Mouse (Mus musculus): ENCODE results near the gene Rab19. TPM values are rescaled to one million over a fixed set of nuclear protein-coding genes. Genes with fewer than 3 reads are reported as not detected.
"Not testable (repeated sequence)": the region's sequence is repeated elsewhere in the genome, so short reads cannot be mapped to it uniquely, and the experiment has no call there.

Gene Rab19
- polyA plus RNA-seq, 1 experiment from 2014 or later: 0.39 TPM

DNA sequence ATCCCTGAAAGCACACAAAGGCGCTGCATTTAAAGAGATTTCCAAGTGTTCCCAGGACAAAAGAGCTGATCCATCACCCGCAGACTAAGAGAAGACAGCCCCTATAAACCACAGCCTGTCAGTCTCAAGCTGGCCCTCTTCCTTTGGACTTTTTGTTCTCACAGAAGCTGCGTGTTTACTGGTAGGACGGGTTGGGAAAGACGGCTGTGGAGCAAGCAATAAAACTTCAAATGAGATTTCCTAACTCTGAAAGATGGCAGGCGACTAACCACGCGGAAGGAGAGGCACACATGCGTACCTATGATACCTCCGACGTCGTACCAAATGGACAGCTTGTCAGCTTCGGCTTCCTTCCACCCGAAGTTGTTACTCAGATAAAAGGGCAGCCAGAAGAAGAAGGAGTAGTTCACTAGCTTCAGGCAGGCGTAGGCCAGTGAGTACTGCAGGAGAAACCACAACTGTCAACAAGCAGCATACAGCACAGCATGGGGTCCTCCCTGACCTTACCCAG lies 33.9 kb upstream of the Rab19 start:
- H3K4me3 ChIP-seq (ENCODE audit: low read depth, low read length): no peak overlapping the region
- ATAC-seq (ENCODE audit: low FRiP score) (peak; percentile 59), DNase-seq (ENCODE audit: low spot score) (peak; percentile 72)
- H3K4me2 ChIP-seq (replicated peaks; ENCODE audit: low read depth, low read length): 0 out of 2 replicates have a peak overlapping the region, but pooled peaks have one; percentile 5
- H3K9me3 ChIP-seq (ENCODE audit: control insufficient read depth, low read length): no peaks in the 10 kb centered on the region
- peak overlapping the region; percentile 91 for H3K27ac ChIP-seq (ENCODE audit: low read depth, low read length)
- no peaks in the 10 kb centered on the region for H3K27me3 ChIP-seq (ENCODE audit: control insufficient read depth, insufficient read depth, low read length)
- 0 out of 2 replicates have a peak, but pooled peaks cover 2% of the 10 kb centered on the region for H3K36me3 ChIP-seq (ENCODE audit: control insufficient read depth, insufficient read depth, low read length)
- 0 out of 2 replicates have a peak overlapping the region, but pooled peaks have one; percentile 29 for H3K9ac ChIP-seq (ENCODE audit: low read depth, low read length)
- 16% methylated on average over 15 of the region's 15 CpGs for WGBS
- peaks cover 21% of the 10 kb centered on the region for H3K4me1 ChIP-seq (replicated peaks; ENCODE audit: control insufficient read depth, insufficient read depth, low read length)

DNA sequence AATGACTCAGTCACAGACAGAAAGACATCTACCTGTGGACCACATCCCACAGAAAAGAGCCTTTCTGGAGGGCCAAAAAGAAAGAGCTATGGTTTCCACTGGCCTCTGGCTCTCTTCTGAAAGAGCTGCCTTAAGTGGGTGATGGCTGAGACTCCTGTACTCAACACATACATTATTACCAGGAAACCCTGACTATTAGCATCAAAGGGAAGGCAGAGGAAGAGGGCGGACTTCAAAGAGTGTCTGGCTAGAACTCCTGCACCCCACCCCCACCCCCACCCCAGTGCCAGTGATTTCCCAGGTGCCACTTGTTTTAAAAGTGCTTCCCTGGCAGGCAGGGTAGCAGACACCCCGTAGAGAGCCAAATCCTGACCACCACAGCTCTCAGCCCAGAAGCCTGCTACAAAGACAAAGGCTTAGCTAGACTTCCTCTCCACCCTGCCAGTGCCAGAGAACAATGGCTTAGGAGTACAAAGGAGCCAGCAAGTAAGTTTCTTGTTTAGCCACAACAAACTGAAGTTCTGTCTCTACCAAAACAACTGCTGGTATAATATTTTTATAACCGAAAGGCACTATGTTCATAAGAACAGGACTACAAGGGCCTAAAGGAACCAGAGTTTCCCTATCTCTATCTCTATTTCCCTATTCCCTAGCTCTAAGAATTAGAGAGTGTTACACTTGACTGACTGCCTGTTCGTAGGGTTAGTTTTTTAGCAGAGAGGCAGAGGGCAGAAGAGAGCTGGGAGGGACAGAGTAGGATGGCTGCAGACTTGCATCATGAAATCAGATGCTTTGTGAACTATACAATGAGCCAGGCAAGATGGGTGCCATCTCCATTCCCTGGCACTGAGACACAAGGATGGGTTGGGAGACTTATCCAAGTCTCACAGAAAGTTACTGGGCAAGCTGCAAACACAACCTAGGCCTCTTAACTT lies 32.8 kb upstream of the Rab19 start:
- H3K27ac ChIP-seq (ENCODE audit: low read depth, low read length): peak overlapping the region; percentile 91
- no peak overlapping the region for H3K4me2 ChIP-seq (replicated peaks; ENCODE audit: low read depth, low read length)
- peak; percentile 40 for DNase-seq (ENCODE audit: low spot score)
- H3K4me1 ChIP-seq (replicated peaks; ENCODE audit: control insufficient read depth, insufficient read depth, low read length): peaks cover 21% of the 10 kb centered on the region
- no peak overlapping the region for H3K9ac ChIP-seq (ENCODE audit: low read depth, low read length)
- H3K9me3 ChIP-seq (ENCODE audit: control insufficient read depth, low read length): no peaks in the 10 kb centered on the region
- H3K27me3 ChIP-seq (ENCODE audit: control insufficient read depth, insufficient read depth, low read length): no peaks in the 10 kb centered on the region
- peaks cover 2% of the 10 kb centered on the region; the same call in 1 of the 2 replicates for H3K36me3 ChIP-seq (ENCODE audit: control insufficient read depth, insufficient read depth, low read length)
- 14% methylated on average over 4 of the region's 4 CpGs for WGBS
- no peak overlapping the region for H3K4me3 ChIP-seq (ENCODE audit: low read depth, low read length)
- ATAC-seq (ENCODE audit: low FRiP score): 0 out of 2 replicates have a peak, but pooled peaks have one; percentile 41

DNA sequence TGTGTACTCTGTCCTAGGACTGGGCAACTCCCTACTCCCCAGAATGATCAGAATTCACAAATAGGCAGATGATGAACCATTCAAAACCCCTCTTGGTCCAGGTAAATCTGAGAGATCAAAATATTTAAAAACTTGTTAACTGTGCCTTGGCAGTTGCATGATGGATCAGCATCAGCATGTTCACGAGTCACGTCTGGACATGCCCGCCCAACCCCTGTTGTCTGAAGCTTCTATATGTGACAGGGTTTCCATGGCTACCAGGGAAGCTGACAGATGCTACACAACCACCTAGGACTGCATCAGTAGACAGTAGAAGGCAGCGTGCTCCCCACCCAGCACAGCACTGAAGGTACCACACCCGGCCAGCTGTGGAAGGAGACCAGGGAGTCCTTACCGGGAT lies 32.0 kb upstream of the Rab19 start:
- ATAC-seq (ENCODE audit: low FRiP score) (no peak), DNase-seq (ENCODE audit: low spot score) (peak; percentile 33)
- Histone ChIP-seq H3K9me3 (ENCODE audit: control insufficient read depth, low read length) (no peaks in the 10 kb centered on the region), H3K4me2 (replicated peaks; ENCODE audit: low read depth, low read length) (no peak overlapping the region), H3K4me1 (replicated peaks; ENCODE audit: control insufficient read depth, insufficient read depth, low read length) (peaks cover 21% of the 10 kb centered on the region), H3K27me3 (ENCODE audit: control insufficient read depth, insufficient read depth, low read length) (no peaks in the 10 kb centered on the region), H3K36me3 (ENCODE audit: control insufficient read depth, insufficient read depth, low read length) (peaks cover 2% of the 10 kb centered on the region; the same call in 1 of the 2 replicates), H3K27ac (ENCODE audit: low read depth, low read length) (peak overlapping the region; percentile 91), H3K9ac (ENCODE audit: low read depth, low read length) (no peak overlapping the region), H3K4me3 (ENCODE audit: low read depth, low read length) (no peak overlapping the region)
- 54% methylated on average over 6 of the region's 6 CpGs for WGBS

DNA sequence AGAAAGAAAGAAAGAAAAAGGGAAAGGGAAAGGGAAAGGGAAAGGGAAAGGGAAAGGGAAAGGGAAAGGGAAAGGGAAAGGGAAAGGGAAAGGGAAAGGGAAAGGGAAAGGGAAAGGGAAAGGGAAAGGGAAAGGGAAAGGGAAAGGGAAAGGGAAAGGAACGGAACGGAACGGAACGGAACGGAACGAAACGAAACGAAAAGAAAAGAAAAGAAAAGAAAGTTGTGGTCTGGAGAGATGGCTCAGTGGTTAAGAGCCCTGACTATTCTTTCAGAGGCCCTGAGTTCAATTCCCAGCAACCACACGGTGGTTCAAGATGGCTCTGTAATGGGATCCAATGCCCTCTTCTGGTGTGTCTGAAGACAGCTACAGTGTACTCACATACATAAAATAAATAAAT lies 21.8 kb upstream of the Rab19 start:
- H3K4me3 ChIP-seq (ENCODE audit: low read depth, low read length); DNase-seq (ENCODE audit: low spot score); H3K4me1 ChIP-seq (replicated peaks; ENCODE audit: control insufficient read depth, insufficient read depth, low read length); H3K27ac ChIP-seq (ENCODE audit: low read depth, low read length); ATAC-seq (ENCODE audit: low FRiP score); H3K4me2 ChIP-seq (replicated peaks; ENCODE audit: low read depth, low read length); H3K27me3 ChIP-seq (ENCODE audit: control insufficient read depth, insufficient read depth, low read length); H3K36me3 ChIP-seq (ENCODE audit: control insufficient read depth, insufficient read depth, low read length); H3K9ac ChIP-seq (ENCODE audit: low read depth, low read length); H3K9me3 ChIP-seq (ENCODE audit: control insufficient read depth, low read length): not testable (repeated sequence)
- 99% methylated on average over 9 of the region's 9 CpGs for WGBS

DNA sequence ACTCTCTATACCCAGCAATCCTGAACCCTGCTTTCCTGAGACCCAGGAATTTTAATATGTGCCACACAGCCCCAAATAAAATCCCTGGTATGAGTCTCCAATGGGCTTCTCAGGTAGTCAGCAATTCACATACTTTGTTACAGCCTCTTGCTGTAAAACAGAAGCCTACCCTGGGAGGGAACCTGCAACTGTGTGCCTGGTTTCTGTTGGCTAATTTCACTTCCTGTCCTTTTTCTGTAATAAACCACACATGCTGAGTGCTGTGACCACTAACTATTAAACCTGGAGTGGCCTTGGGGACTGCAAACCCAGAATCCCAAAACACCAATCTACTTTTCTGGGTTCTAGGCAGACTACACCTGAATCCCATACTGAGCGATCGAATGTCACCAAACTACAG lies 18.3 kb upstream of the Rab19 start:
- ATAC-seq (ENCODE audit: low FRiP score): no peak
- Histone ChIP-seq H3K9me3 (ENCODE audit: control insufficient read depth, low read length) (no peaks in the 10 kb centered on the region), H3K4me3 (ENCODE audit: low read depth, low read length) (no peak overlapping the region), H3K27ac (ENCODE audit: low read depth, low read length) (no peak overlapping the region), H3K9ac (ENCODE audit: low read depth, low read length) (no peak overlapping the region), H3K27me3 (ENCODE audit: control insufficient read depth, insufficient read depth, low read length) (no peaks in the 10 kb centered on the region), H3K36me3 (ENCODE audit: control insufficient read depth, insufficient read depth, low read length) (peaks cover 3% of the 10 kb centered on the region; the same call in 1 of the 2 replicates), H3K4me2 (replicated peaks; ENCODE audit: low read depth, low read length) (no peak overlapping the region), H3K4me1 (replicated peaks; ENCODE audit: control insufficient read depth, insufficient read depth, low read length) (no peaks in the 10 kb centered on the region)
- no peak for DNase-seq (ENCODE audit: low spot score)
- 96% methylated on average over 2 of the region's 2 CpGs for WGBS

DNA sequence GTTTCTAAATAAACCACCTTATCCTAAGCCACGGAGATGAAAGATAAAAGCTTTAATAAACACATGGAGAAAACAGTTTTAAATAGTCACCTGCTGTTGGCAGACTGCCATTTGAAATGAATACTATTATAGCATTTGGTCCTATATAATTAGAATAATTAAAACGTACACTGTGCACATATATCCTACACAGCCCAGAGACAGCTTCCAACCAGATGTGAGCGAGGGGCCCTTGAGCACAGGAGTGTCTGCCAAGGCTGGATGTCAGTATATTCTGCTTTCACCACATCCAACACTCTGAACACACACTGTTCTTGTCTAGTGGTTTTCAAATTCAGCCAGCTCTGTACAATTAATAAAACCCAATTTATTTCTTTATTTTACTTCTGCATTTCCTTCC lies 11.3 kb upstream of the Rab19 start:
- no peaks in the 10 kb centered on the region for H3K4me1 ChIP-seq (replicated peaks; ENCODE audit: control insufficient read depth, insufficient read depth, low read length)
- no peaks in the 10 kb centered on the region for H3K27me3 ChIP-seq (ENCODE audit: control insufficient read depth, insufficient read depth, low read length)

DNA sequence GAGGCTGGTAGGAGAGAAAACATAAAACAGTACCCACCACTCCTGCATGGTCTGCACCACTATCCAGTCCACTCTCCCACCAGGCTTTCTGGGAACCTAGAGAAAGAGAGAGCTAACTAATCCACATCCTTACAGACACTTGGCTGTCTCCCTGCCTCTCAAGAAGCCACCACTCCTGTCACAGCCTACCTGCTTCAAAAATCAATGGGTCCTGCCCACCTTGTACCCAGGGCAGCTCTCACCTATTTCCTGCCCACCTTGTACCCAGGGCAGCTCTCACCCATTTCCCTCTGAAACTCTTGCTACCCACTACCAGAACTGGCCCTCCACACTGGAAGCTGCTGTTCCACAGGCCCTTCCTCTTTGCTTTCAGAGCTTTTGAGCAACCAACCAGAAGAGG lies 8.9 kb upstream of the Rab19 start:
- no peak for DNase-seq (ENCODE audit: low spot score)
- Histone ChIP-seq H3K4me2 (replicated peaks; ENCODE audit: low read depth, low read length) (no peak overlapping the region), H3K27me3 (ENCODE audit: control insufficient read depth, insufficient read depth, low read length) (no peaks in the 10 kb centered on the region), H3K36me3 (ENCODE audit: control insufficient read depth, insufficient read depth, low read length) (no peaks in the 10 kb centered on the region), H3K27ac (ENCODE audit: low read depth, low read length) (no peak overlapping the region), H3K9me3 (ENCODE audit: control insufficient read depth, low read length) (no peaks in the 10 kb centered on the region; the same call in 1 of the 2 replicates), H3K9ac (ENCODE audit: low read depth, low read length) (no peak overlapping the region), H3K4me1 (replicated peaks; ENCODE audit: control insufficient read depth, insufficient read depth, low read length) (no peaks in the 10 kb centered on the region), H3K4me3 (ENCODE audit: low read depth, low read length) (no peak overlapping the region)
- no peak for ATAC-seq (ENCODE audit: low FRiP score)

More for the DNA sequence above, 11.3 kb upstream of the Rab19 start:
- no peaks in the 10 kb centered on the region; the same call in 1 of the 2 replicates for H3K9me3 ChIP-seq (ENCODE audit: control insufficient read depth, low read length)
- no peak overlapping the region for H3K4me3 ChIP-seq (ENCODE audit: low read depth, low read length)
- H3K9ac ChIP-seq (ENCODE audit: low read depth, low read length): no peak overlapping the region
- no peak for ATAC-seq (ENCODE audit: low FRiP score)
- WGBS: 92% methylated on average over 3 of the region's 3 CpGs
- H3K36me3 ChIP-seq (ENCODE audit: control insufficient read depth, insufficient read depth, low read length): no peaks in the 10 kb centered on the region
- H3K4me2 ChIP-seq (replicated peaks; ENCODE audit: low read depth, low read length): no peak overlapping the region
- DNase-seq (ENCODE audit: low spot score): no peak
- H3K27ac ChIP-seq (ENCODE audit: low read depth, low read length): no peak overlapping the region

DNA sequence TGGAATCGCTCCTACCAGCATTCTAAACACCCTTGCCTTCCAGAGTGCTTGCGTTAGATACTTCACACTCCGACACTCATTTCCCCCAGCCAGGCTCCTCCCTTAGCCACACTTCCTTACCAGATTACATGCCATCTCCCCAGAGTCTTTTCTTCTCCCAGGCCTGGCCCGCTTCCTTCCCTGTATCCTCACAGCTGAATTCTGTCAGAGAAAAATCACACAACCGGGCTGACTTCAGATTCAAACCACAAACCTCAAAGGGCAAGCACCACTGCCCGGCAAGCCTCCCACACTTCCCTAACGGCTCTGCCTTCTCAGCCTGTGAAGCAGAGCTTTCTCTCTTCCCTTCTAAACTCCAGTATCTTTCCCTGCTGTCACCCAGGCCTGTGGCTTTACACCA lies 8.2 kb upstream of the Rab19 start:
- Histone ChIP-seq H3K4me2 (replicated peaks; ENCODE audit: low read depth, low read length) (no peak overlapping the region), H3K27me3 (ENCODE audit: control insufficient read depth, insufficient read depth, low read length) (no peaks in the 10 kb centered on the region), H3K4me1 (replicated peaks; ENCODE audit: control insufficient read depth, insufficient read depth, low read length) (no peaks in the 10 kb centered on the region), H3K27ac (ENCODE audit: low read depth, low read length) (no peak overlapping the region), H3K36me3 (ENCODE audit: control insufficient read depth, insufficient read depth, low read length) (no peaks in the 10 kb centered on the region), H3K9me3 (ENCODE audit: control insufficient read depth, low read length) (no peaks in the 10 kb centered on the region; the same call in 1 of the 2 replicates), H3K9ac (ENCODE audit: low read depth, low read length) (no peak overlapping the region), H3K4me3 (ENCODE audit: low read depth, low read length) (no peak overlapping the region)
- 69% methylated on average over 7 of the region's 7 CpGs for WGBS
- DNase-seq (ENCODE audit: low spot score): no peak
- no peak for ATAC-seq (ENCODE audit: low FRiP score)
